Mouse (Mus musculus) midbrain, embryonic 14.5 days (tissue): ENCODE data around the gene Naaladl2. TPM values are rescaled to one million over a fixed set of nuclear protein-coding genes. Genes with fewer than 3 reads are reported as not detected.

Experiments used
- ATAC-seq: fragments of 200-750 bp; cut with Nextera tagmentation; 2 replicates; pipeline ENCODE4 v1.8.0; 2017; ENCODE audit warnings: moderate number of reproducible peaks, moderate library complexity; ENCODE audit not compliant: low FRiP score, low TSS enrichment
- DNase-seq: peaks from one replicate; pipeline ENCODE4 v3.0.0-alpha.2; 2015
- H3K27ac ChIP-seq: fragments of 300-500 bp; sonication (generic); replicated peaks from 2 replicates; pipeline ENCODE4 v1.5.1; 2014; ENCODE audit warnings: mild to moderate bottlenecking, low read depth, low read length, moderate library complexity
- H3K27me3 ChIP-seq: fragments of 300-500 bp; sonication (generic); 2 replicates; pipeline ENCODE4 v1.6.1; 2014; ENCODE audit warnings: low read length, control low read depth, mixed read lengths; ENCODE audit not compliant: control insufficient read depth, insufficient read depth
- H3K36me3 ChIP-seq: fragments of 300-500 bp; sonication (generic); 2 replicates; pipeline ENCODE4 v1.6.1; 2014; ENCODE audit warnings: low read length, control low read depth; ENCODE audit not compliant: control insufficient read depth, insufficient read depth
- H3K4me1 ChIP-seq: fragments of 300-500 bp; sonication (generic); 2 replicates; pipeline ENCODE4 v1.6.1; 2014; ENCODE audit warnings: mild to moderate bottlenecking, antibody characterized with exemption, low read length, control low read depth; ENCODE audit not compliant: control insufficient read depth, insufficient read depth
- H3K4me2 ChIP-seq: fragments of 300-500 bp; sonication (generic); 2 replicates; pipeline ENCODE4 v1.6.1; 2014; ENCODE audit warnings: mild to moderate bottlenecking, low read length, moderate library complexity
- H3K4me3 ChIP-seq: fragments of 300-500 bp; sonication (generic); replicated peaks from 2 replicates; pipeline ENCODE4 v1.5.1; 2014; ENCODE audit warnings: low read depth, low read length
- H3K9ac ChIP-seq: fragments of 300-500 bp; sonication (generic); replicated peaks from 2 replicates; pipeline ENCODE4 v1.6.1; 2014; ENCODE audit warnings: mild to moderate bottlenecking, low read length, moderate library complexity
- H3K9me3 ChIP-seq: fragments of 300-500 bp; sonication (generic); 2 replicates; pipeline ENCODE4 v1.6.1; 2016; ENCODE audit warnings: low read length, control low read depth, mixed read lengths; ENCODE audit not compliant: control insufficient read depth
- WGBS: fragments of 180-500 bp; shearing (Covaris S2); extraction: QIAGEN DNeasy Blood & Tissue Kit; methylation state at CpG from one replicate; pipeline ENCODE4 v1.1.7; 2014; 5-methylcytosine and 5-hydroxymethylcytosine counted together
- polyA plus RNA-seq: library from polyadenylated mRNA; unstranded; fragments of >200 nt; fragmentation: Nextera tagmentation; extraction: Ambion mirVana; gene quantifications from 2 replicates; pipeline ENCODE4 v1.2.1, GENCODE M21; 2014

Naaladl2 gene
- polyA plus RNA-seq, 1 experiment from 2014 or later: 0.58 TPM

DNA sequence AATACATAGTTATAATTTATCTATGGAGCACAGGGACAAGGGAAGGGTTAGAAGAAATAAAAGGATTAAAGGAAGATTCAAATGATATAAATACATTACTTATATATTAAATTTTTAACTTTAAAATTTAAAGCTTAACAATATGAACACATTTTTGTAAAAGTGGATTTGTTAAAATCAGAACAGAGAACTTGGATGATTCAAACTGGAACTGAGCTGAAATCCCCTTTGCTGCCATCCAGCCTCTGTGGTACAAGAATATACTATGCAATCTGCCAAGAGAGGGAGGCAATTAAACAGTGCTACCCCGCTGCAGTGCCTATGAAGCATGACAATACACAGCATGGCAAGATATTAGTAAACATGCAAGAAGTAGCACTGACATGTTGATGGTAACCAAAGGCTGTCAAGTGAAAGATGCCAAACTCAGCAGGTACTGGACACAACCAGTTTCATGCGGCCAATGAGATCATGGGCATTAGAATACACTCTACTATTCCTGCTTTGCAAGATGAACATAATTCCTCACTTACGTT is 238.6 kb downstream of the Naaladl2 start:
- H3K9me3 ChIP-seq: no peaks in the 10 kb centered on the region
- DNase-seq (no peak), ATAC-seq (no peak)
- no peak overlapping the region for H3K27ac ChIP-seq
- H3K4me3 ChIP-seq: no peak overlapping the region
- no peaks in the 10 kb centered on the region for H3K36me3 ChIP-seq
- no peaks in the 10 kb centered on the region for H3K4me1 ChIP-seq
- 89% methylated on average over 3 of the region's 3 CpGs for WGBS
- H3K27me3 ChIP-seq: no peaks in the 10 kb centered on the region
- no peak overlapping the region for H3K4me2 ChIP-seq
- H3K9ac ChIP-seq: no peak overlapping the region

DNA sequence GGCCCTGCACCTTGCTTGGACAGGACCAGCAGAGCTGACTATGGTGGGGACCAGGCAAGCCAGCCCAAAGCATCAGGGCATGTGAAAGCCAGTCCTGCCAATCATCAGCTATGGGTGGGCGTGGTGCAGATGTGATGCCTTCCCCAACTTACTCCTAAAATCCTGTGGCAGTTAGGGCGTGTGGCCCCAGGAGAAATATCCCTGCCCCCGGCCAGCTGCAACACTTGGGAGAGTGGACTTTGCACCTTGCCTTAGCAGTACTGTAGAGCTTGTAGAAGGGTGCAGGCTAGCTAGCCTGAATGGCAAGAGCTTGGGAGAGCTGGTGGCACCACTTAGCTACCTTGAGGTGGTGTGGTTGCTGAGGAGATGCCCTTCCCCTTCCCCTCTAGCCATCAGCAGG is 255.3 kb downstream of the Naaladl2 start:
- Histone ChIP-seq H3K27ac (no peak overlapping the region), H3K9ac (no peak overlapping the region), H3K9me3 (no peaks in the 10 kb centered on the region), H3K27me3 (no peaks in the 10 kb centered on the region), H3K4me2 (no peak overlapping the region), H3K36me3 (no peaks in the 10 kb centered on the region), H3K4me1 (no peaks in the 10 kb centered on the region), H3K4me3 (no peak overlapping the region)
- DNase-seq: no peak
- 84% methylated on average over 3 of the region's 3 CpGs for WGBS
- ATAC-seq: no peak

DNA sequence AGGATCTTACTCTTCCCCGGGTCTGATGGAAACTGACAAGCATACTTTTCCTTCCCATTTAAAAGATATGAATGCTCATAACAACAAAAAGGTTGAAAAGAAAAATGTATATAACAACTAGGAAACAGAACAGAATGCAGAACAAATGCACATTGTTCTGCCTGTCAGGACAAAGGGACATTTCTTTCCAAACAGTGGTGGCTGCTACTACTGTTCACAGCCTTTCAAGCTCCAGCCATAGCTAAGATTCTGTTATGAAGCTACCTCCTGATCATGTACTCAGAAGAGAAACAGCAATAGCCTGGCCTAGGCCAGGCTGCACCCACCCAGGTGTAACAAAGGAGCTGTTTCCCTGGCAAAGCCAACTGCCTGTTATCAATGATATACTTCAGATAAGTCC is 271.8 kb downstream of the Naaladl2 start:
- ATAC-seq (no peak), DNase-seq (no peak)
- Histone ChIP-seq H3K4me2 (no peak overlapping the region), H3K27me3 (no peaks in the 10 kb centered on the region), H3K4me1 (no peaks in the 10 kb centered on the region), H3K9ac (no peak overlapping the region), H3K4me3 (no peak overlapping the region), H3K9me3 (no peaks in the 10 kb centered on the region), H3K36me3 (no peaks in the 10 kb centered on the region), H3K27ac (no peak overlapping the region)
- 83% methylated on average over 1 of the region's 1 CpGs for WGBS

DNA sequence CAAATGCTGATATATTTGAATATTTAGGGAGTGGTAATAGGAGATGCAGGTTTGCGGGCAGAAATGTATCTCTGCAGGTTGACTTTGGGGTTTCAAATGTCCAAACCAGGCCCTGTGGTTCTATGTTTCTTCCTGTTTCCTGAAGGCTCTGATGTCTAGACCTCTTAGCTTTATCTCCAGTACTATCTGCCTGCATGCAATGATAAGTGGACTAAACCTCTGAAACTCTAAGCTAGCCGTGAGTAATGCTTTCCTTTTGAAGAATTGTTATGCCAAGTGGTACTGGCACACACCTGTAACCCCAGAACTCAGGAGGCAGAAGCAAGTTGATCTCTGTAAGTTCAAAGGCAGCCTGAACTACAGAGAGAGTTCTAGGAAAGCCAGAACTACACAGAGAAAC is 291.1 kb downstream of the Naaladl2 start:
- H3K27me3 ChIP-seq: no peaks in the 10 kb centered on the region
- H3K9ac ChIP-seq: no peak overlapping the region
- WGBS: 91% methylated on average over 2 of the region's 2 CpGs
- no peak for ATAC-seq
- no peaks in the 10 kb centered on the region for H3K36me3 ChIP-seq
- DNase-seq: no peak
- H3K4me3 ChIP-seq: no peak overlapping the region
- no peak overlapping the region for H3K4me2 ChIP-seq
- H3K9me3 ChIP-seq: no peaks in the 10 kb centered on the region
- no peaks in the 10 kb centered on the region for H3K4me1 ChIP-seq
- H3K27ac ChIP-seq: no peak overlapping the region

DNA sequence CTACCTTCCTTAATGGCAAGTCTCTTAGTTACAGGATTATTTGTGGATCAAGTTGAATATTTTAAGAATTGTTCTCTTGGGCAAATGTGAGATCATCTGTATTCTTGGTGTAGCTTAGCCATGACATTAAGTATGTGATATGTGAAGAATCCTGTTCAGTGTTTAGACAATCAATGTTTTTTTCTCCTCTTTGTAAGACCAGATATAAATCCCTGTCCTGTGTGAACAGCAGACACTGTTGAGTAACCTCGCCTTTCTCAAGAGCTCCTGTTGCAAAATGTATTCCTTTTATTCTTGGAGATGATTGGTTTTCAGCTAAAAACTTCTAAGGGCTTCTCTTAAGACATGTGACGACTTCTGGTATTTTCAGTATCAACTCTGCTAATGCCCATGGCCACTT is 347.3 kb downstream of the Naaladl2 start:
- Histone ChIP-seq H3K9ac (no peak overlapping the region), H3K27me3 (no peaks in the 10 kb centered on the region), H3K9me3 (no peaks in the 10 kb centered on the region), H3K27ac (no peak overlapping the region), H3K4me3 (no peak overlapping the region), H3K4me1 (no peaks in the 10 kb centered on the region), H3K36me3 (no peaks in the 10 kb centered on the region), H3K4me2 (no peak overlapping the region)
- DNase-seq: no peak
- 74% methylated on average over 2 of the region's 2 CpGs for WGBS
- ATAC-seq: no peak

DNA sequence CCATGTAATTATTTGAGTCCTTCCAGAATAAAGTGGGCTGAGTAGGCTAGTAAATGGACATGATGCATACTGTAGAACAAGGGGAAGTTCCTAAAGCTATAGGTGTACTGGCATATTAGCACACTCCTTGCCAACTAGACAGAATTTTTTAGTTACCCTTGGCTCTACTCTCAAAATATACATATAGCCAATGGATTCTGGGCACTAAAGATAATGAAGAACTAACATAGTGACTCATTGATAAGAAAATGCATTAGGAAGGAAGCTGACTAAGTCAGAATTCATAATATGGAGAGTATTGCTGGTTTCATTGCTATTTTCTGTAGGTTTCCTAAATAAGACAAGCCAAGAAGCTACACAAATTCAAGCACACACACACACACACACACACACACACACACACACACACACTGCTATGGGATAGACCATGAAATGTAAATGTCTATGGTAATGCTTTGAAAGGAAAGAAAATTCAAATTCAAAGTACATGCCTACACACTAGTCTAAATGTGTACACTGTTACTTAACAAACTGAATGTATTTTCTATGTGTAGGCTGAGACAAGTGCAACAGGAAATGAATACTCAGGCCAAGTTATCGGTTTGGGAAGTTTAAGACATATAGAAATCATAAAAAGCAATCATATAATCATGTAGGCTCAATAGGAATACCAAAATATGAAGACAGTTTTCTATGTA is 356.5 kb downstream of the Naaladl2 start:
- H3K9me3 ChIP-seq: no peaks in the 10 kb centered on the region
- ATAC-seq (no peak), DNase-seq (no peak)
- no peaks in the 10 kb centered on the region for H3K36me3 ChIP-seq
- no peaks in the 10 kb centered on the region for H3K27me3 ChIP-seq
- H3K4me1 ChIP-seq: no peaks in the 10 kb centered on the region
- no peak overlapping the region for H3K9ac ChIP-seq
- H3K4me3 ChIP-seq: no peak overlapping the region
- WGBS: 95% methylated on average over 1 of the region's 1 CpGs
- H3K4me2 ChIP-seq: no peak overlapping the region
- no peak overlapping the region for H3K27ac ChIP-seq

DNA sequence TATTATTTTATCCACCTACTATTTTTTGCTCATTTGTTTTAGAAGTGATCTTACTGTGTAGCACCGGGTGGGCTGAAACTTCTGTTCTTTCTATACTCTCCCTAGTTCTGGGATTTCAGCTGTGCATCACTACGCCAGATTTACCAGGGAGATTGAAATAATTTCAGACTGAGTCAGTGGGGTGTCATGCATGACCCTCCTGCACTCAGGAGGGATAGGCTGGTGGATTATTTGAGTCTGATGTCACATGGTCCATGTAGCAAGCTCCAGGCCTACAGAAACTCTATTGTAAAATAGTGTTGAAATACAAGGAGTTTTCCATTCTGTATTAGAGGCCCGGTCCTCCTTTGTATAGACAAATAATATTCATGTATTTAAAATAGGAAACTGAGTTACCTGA is 360.0 kb downstream of the Naaladl2 start:
- H3K4me2 ChIP-seq: no peak overlapping the region
- ATAC-seq (no peak), DNase-seq (no peak)
- H3K4me1 ChIP-seq: no peaks in the 10 kb centered on the region
- H3K9ac ChIP-seq: no peak overlapping the region
- no peak overlapping the region for H3K4me3 ChIP-seq
- WGBS: 91% methylated on average over 3 of the region's 3 CpGs
- no peaks in the 10 kb centered on the region for H3K9me3 ChIP-seq
- no peaks in the 10 kb centered on the region for H3K36me3 ChIP-seq
- H3K27me3 ChIP-seq: no peaks in the 10 kb centered on the region
- no peak overlapping the region for H3K27ac ChIP-seq

DNA sequence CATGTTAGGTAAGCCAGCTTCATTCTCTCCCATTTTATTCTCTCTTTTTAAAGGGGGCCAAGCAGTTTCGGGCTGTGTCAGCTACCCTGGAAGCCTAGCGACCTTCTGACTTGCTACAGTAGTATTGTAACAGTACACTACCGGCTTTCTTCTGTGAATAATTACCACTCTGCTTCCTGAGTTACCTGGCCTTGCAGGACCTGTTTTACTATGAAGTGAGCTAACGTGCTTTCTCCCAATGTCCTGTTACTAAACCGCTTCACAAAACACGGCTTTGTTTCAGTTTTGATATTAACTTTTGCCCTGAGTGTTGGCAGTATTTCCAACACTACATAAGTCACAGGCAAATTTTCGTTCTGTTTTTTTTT is 360.6 kb downstream of the Naaladl2 start:
- Histone ChIP-seq H3K36me3 (no peaks in the 10 kb centered on the region), H3K9me3 (no peaks in the 10 kb centered on the region), H3K9ac (no peak overlapping the region), H3K4me1 (no peaks in the 10 kb centered on the region), H3K4me3 (no peak overlapping the region), H3K27ac (no peak overlapping the region), H3K27me3 (no peaks in the 10 kb centered on the region), H3K4me2 (no peak overlapping the region)
- no peak for DNase-seq
- ATAC-seq: no peak
- 84% methylated on average over 7 of the region's 7 CpGs for WGBS

DNA sequence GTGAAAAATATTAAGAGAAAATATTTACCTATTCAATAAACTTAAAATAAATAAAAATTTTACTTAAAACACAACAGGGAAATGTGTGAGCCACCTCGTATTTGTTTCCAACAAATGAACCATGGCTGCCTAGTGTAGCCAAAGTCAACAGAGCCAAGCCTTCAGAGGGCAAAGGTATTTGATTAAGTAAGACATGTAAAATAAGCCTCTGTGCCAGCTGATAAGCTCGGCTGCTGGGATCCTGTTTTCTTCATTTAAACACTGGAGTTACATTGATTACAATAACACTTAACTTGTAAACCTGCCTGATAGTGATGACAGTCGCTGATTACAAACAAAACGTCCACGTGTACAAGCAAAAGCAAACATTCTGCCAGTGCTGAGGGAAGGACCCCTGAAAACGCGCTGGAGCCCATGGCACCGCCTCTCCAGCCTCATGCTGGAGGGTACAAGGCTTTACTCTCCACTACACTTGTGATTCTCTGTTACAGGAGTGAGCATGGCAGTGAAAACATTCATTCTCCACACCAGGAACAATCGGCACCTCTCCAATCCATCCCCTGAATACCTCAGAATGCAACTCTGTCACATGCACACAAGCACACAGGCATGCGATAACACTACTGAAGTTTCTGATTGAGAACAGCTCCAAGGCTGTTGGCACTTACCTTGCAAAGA is 361.1 kb downstream of the Naaladl2 start:
- Histone ChIP-seq H3K4me1 (no peaks in the 10 kb centered on the region), H3K4me2 (no peak overlapping the region), H3K9ac (no peak overlapping the region), H3K4me3 (no peak overlapping the region), H3K9me3 (no peaks in the 10 kb centered on the region), H3K27ac (no peak overlapping the region), H3K36me3 (no peaks in the 10 kb centered on the region), H3K27me3 (no peaks in the 10 kb centered on the region)
- WGBS: 78% methylated on average over 10 of the region's 10 CpGs
- no peak for ATAC-seq
- DNase-seq: no peak
